Comparison of ENCODE assay signal across 8 mouse cellular contexts in the genomic region with DNA sequence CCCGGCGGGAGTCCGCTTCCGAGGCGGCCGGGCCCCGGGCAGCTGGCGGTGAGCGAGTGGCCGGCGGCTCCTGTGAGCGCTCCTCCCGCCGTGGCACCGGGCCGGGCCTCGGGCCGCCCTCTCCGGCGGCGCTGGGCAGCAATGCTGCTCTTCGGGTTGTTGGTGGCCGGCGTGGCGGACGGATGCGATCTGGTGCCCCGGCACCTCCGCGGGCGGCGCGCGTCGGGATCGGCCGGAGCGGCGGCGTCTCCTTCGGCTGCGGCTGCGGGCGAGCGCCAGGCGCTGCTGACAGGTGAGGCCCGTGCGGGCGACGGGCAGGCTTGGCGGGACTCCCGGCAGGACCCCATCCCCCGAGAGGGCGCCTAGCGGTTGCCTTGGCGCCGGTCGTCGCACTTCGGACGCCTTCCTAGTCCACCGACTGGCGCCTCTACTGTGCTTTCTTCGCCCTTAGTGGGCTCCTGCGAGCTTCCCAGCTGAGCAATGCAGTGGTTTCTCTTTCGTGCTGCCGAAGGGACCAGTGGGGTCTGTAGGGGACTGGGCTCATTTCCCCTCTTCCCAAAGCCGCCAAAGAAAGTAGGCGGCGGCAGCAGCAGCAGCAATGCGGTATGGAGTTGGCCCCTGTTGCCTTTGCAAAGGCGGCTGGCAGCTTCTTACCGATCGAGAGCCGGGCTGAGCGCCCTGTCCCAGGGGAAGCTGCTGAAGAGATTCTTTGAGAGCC. TPM values are rescaled to one million over a fixed set of nuclear protein-coding genes. Genes with fewer than 3 reads are reported as not detected.
DNase-seq lines count a peak whose midpoint lies in the region; ATAC-seq and TF ChIP-seq lines count a peak whose summit lies in the region.

No protein-coding gene starts in this region.

- WGBS in hindbrain, postnatal 0 days, result 3% methylated on average over 54 of the region's 76 CpGs
- under 1% methylated on average over 76 of the region's 76 CpGs for WGBS in midbrain, embryonic 10.5 days

- H3K27me3 ChIP-seq in hindbrain, postnatal 0 days (ENCODE audit: insufficient read depth, low read length), result no peaks in the 10 kb centered on the region
- H3K27me3 ChIP-seq in midbrain, embryonic 10.5 days (ENCODE audit: low read depth, poor library complexity, severe bottlenecking), result peaks cover 21% of the 10 kb centered on the region

- H3K9me3 ChIP-seq in hindbrain, postnatal 0 days (ENCODE audit: low read length), result no peaks in the 10 kb centered on the region
- no peaks in the 10 kb centered on the region for H3K9me3 ChIP-seq in midbrain, embryonic 10.5 days (replicated peaks)

- DNase-seq in adipocyte (ENCODE audit: low spot score), result peak; percentile 71
- peak; percentile 40 to 48 for DNase-seq in gastrocnemius, adult 8-10 months (ENCODE audit: low spot score in 2 of 2)
- peak; percentile 78 for DNase-seq in hindbrain, postnatal 0 days (ENCODE audit: low spot score)
- DNase-seq in left cerebral cortex, postnatal 4 days, result peak; percentile 71
- peak; percentile 76 for DNase-seq in midbrain, embryonic 10.5 days (ENCODE audit: low spot score)
- DNase-seq in skeletal muscle tissue, adult 2 months (ENCODE audit: low read depth, low spot score), result peak; percentile 66

- no peaks in the 10 kb centered on the region for H3K4me1 ChIP-seq in cortical plate, adult 2 months (ENCODE audit: control insufficient read depth, insufficient read depth, low read length)
- H3K4me1 ChIP-seq in hindbrain, postnatal 0 days (ENCODE audit: insufficient read depth, low read length), result peaks cover 10% of the 10 kb centered on the region; the same call in 1 of the 2 replicates
- H3K4me1 ChIP-seq in midbrain, embryonic 10.5 days, result peaks cover 37% of the 10 kb centered on the region

- no peak for TF ChIP-seq CTCF in cortical plate, adult 2 months (IDR thresholded peaks at IDR 0.05; ENCODE audit: extremely low read depth, insufficient read depth, low read length)
- TF ChIP-seq CTCF in hindbrain, postnatal 0 days (IDR thresholded peaks at IDR 0.05; ENCODE audit: low read depth), result no peak

- peak; percentile 65 for ATAC-seq in hindbrain, postnatal 0 days
- ATAC-seq in monocyte, adult 5-6 weeks (replicated peaks; ENCODE audit: insufficient number of reproducible peaks, low FRiP score, low TSS enrichment, poor library complexity, severe bottlenecking), result no peak

- H3K27ac ChIP-seq in cortical plate, adult 2 months (ENCODE audit: insufficient read depth, low read length), result peak overlapping the region; percentile 96
- H3K27ac ChIP-seq in hindbrain, postnatal 0 days, result peak overlapping the region; percentile 93
- peak overlapping the region; percentile 95 for H3K27ac ChIP-seq in midbrain, embryonic 10.5 days (replicated peaks)

- intact Hi-C loops in left cerebral cortex, postnatal 4 days (cut with DNase I), result no loop called here

- H3K4me2 ChIP-seq in hindbrain, postnatal 0 days (ENCODE audit: low read depth, low read length), result peak overlapping the region; percentile 88

- H3K9ac ChIP-seq in hindbrain, postnatal 0 days (replicated peaks; ENCODE audit: low read length), result peak overlapping the region; percentile 86

- peak overlapping the region; percentile 63 for H3K4me3 ChIP-seq in cortical plate, adult 2 months (ENCODE audit: insufficient read depth, low read length)
- peak overlapping the region; percentile 94 for H3K4me3 ChIP-seq in hindbrain, postnatal 0 days (ENCODE audit: low read length)
- peak overlapping the region; percentile 90 for H3K4me3 ChIP-seq in midbrain, embryonic 10.5 days

- H3K36me3 ChIP-seq in hindbrain, postnatal 0 days (ENCODE audit: insufficient read depth, low read length), result no peaks in the 10 kb centered on the region
- no peaks in the 10 kb centered on the region for H3K36me3 ChIP-seq in midbrain, embryonic 10.5 days

- TF ChIP-seq POLR2A in cortical plate, adult 2 months (IDR thresholded peaks at IDR 0.05; ENCODE audit: extremely low read depth, insufficient read depth, low read length), result no peak

RNA-seq across cellular contexts. Expression of a gene that starts 0.6 kb away (rescaled TPM):
- polyA plus RNA-seq in cortical plate, adult 2 months (2012; rRNA removed), result 25.5 and 30.4 TPM in 2 replicates
- 10 to 100 TPM; 47.7 to 62.7 (median 49.8) TPM for total RNA-seq in gastrocnemius, adult 8-10 months (2022)
- 30.6 and 30.9 TPM in 2 replicates for total RNA-seq in hindbrain, postnatal 0 days (2014; rRNA removed)
- polyA plus RNA-seq in hindbrain, postnatal 0 days (2015; fragmentation: Nextera tagmentation; extraction: Ambion mirVana), result 32.6 and 33.3 TPM in 2 replicates
- 10 to 100 TPM; 48.5 to 50.2 TPM for total RNA-seq in left cerebral cortex, postnatal 4 days (2021)
- polyA plus RNA-seq in midbrain, embryonic 10.5 days (2016; fragmentation: Nextera tagmentation; extraction: Ambion mirVana), result 12.5 and 16.7 TPM in 2 replicates
- total RNA-seq in monocyte, adult 5-6 weeks (2017), result 49.7 to 63.6 TPM (median 59.8 TPM) in 3 replicates
